Mouse (Mus musculus) bone marrow, adult 2 months (tissue): ENCODE results near the gene Mlh3.

Source experiments
- CTCF ChIP-seq: fragments of 200-500 bp; IDR thresholded peaks from 2 replicates; pipeline ENCODE4 v1.5.1; 2011; ENCODE audit warnings: low read length, control low read depth; ENCODE audit not compliant: control insufficient read depth, insufficient read depth
- POLR2A ChIP-seq: fragments of 200-500 bp; IDR thresholded peaks from 2 replicates; pipeline ENCODE4 v1.6.1; 2011; ENCODE audit warnings: low read depth, mild to moderate bottlenecking, control low read depth, low read length, borderline replicate concordance; ENCODE audit not compliant: control insufficient read depth

DNA sequence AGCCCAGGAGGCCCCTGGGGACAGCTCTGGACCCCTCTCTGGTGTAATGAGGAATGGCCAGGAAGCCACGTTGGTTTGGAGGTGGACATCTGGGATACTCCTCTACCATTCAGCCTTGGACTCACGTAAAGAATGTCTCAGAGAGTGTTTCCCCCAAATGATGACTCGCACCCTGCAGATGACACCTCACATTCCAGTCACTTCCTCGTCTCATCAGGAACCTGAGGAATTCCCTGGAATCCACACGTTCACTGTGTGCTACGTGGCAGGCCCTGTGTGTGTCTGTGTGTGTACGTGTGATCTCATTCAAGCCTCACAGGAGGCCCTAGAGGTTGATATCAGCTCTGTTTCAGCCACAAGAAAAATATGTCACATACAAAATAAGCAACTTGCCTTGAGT is 84.0 kb downstream of the Mlh3 start:
- TF ChIP-seq POLR2A = no peak
- TF ChIP-seq CTCF = no peak
